Mouse (Mus musculus) liver, adult 2 months (tissue): Measurements from ENCODE around the gene Epn3. TPM values are rescaled to one million over a fixed set of nuclear protein-coding genes. Genes with fewer than 3 reads are reported as not detected.

Source experiments
- DNase-seq: peaks from one replicate; pipeline ENCODE4 v3.0.0-alpha.2; 2011; ENCODE audit warnings: low read depth, low spot score; ENCODE audit errors: extremely low read depth
- H3K27ac ChIP-seq: fragments of 200-500 bp; replicated peaks from 2 replicates; pipeline ENCODE4 v1.5.1; 2012; ENCODE audit warnings: low read depth, mild to moderate bottlenecking, control low read depth, inconsistent platforms, low read length; ENCODE audit not compliant: insufficient read depth
- H3K27me3 ChIP-seq: fragments of 200-500 bp; 2 replicates; pipeline ENCODE4 v1.6.1; 2012; ENCODE audit warnings: mild to moderate bottlenecking, moderate library complexity, low read length, inconsistent platforms; ENCODE audit not compliant: control insufficient read depth, insufficient read depth
- H3K36me3 ChIP-seq: fragments of 200-500 bp; 2 replicates; pipeline ENCODE4 v1.6.1; 2012; ENCODE audit warnings: low read length, inconsistent platforms; ENCODE audit not compliant: control insufficient read depth, insufficient read depth
- H3K4me1 ChIP-seq: fragments of 200-500 bp; 2 replicates; pipeline ENCODE4 v1.6.1; 2011; ENCODE audit warnings: low read length; ENCODE audit not compliant: control insufficient read depth, insufficient read depth
- H3K4me3 ChIP-seq: fragments of 200-500 bp; 2 replicates; pipeline ENCODE4 v1.5.1; 2011; ENCODE audit warnings: low read depth, mild to moderate bottlenecking, control low read depth, low read length, moderate library complexity; ENCODE audit not compliant: insufficient read depth
- H3K79me2 ChIP-seq: fragments of 200-500 bp; 2 replicates; pipeline ENCODE4 v1.6.1; 2012; ENCODE audit warnings: inconsistent platforms, mild to moderate bottlenecking, low read length, moderate library complexity; ENCODE audit not compliant: control insufficient read depth, insufficient read depth
- H3K9ac ChIP-seq: fragments of 200-500 bp; 2 replicates; pipeline ENCODE4 v1.6.1; 2012; ENCODE audit warnings: low read depth, mild to moderate bottlenecking, control low read depth, inconsistent platforms, low read length
- CTCF ChIP-seq: fragments of 200-500 bp; IDR thresholded peaks from 2 replicates; pipeline ENCODE4 v1.5.1; 2011; ENCODE audit warnings: low read depth, low read length, control low read depth
- POLR2A ChIP-seq: fragments of 200-500 bp; IDR thresholded peaks from 2 replicates; pipeline ENCODE4 v1.6.1; 2011; ENCODE audit warnings: low read length, control low read depth; ENCODE audit not compliant: insufficient read depth; ENCODE audit errors: extremely low read depth
- WGBS: fragments of 180-500 bp; shearing (Covaris S2); methylation state at CpG from one replicate; pipeline ENCODE4 v1.1.7; 2018; 5-methylcytosine and 5-hydroxymethylcytosine counted together
- polyA plus RNA-seq: library from polyadenylated mRNA; depleted of rRNA; stranded (reverse); fragments of >200 nt; gene quantifications from 2 replicates; pipeline ENCODE4 v1.2.3, GENCODE M21; 2012
- total RNA-seq: library from RNA; depleted of rRNA; stranded (reverse); fragments of >200 nt; gene quantifications from 2 replicates; pipeline ENCODE4 v1.2.3, GENCODE M21; 2014

Gene Epn3
- total and polyA plus RNA-seq, 2 experiments = 0.05 TPM; not detected in 1

GRCm38 (mm10) chr11:94491749-94492099, 8.1 kb downstream of the Epn3 start:
- no peaks in the 10 kb centered on the region for H3K79me2 ChIP-seq
- TF ChIP-seq POLR2A (no peak), CTCF (no peak)
- DNase-seq = no peak
- H3K9ac ChIP-seq = no peak overlapping the region
- peaks cover 6% of the 10 kb centered on the region; the same call in 1 of the 2 replicates for H3K27me3 ChIP-seq
- H3K4me3 ChIP-seq = no peak overlapping the region
- no peaks in the 10 kb centered on the region for H3K4me1 ChIP-seq
- H3K27ac ChIP-seq = no peak overlapping the region
- WGBS = 65% methylated on average over 7 of the region's 7 CpGs
- H3K36me3 ChIP-seq = no peaks in the 10 kb centered on the region

- no peaks in the 10 kb centered on the region for H3K4me1 ChIP-seq
- H3K9ac ChIP-seq = peak overlapping the region; percentile 42
- no peak overlapping the region for H3K27ac ChIP-seq
- DNase-seq = no peak
- no peaks in the 10 kb centered on the region for H3K79me2 ChIP-seq
- H3K27me3 ChIP-seq = peaks cover 6% of the 10 kb centered on the region; the same call in 1 of the 2 replicates
- H3K4me3 ChIP-seq = peak overlapping the region; percentile 39; the same call in 1 of the 2 replicates
- H3K36me3 ChIP-seq = no peaks in the 10 kb centered on the region
- WGBS = 7% methylated on average over 55 of the region's 55 CpGs
- no peak for TF ChIP-seq CTCF
- no peak for TF ChIP-seq POLR2A
These were observed 8.6 kb downstream of the Epn3 start for GRCm38 (mm10) chr11:94491035-94491748.

GRCm38 (mm10) chr11:94489745-94490144, 10.0 kb downstream of the Epn3 start:
- no peak overlapping the region for H3K4me3 ChIP-seq
- no peaks in the 10 kb centered on the region for H3K4me1 ChIP-seq
- no peak for DNase-seq
- no peaks in the 10 kb centered on the region for H3K79me2 ChIP-seq
- H3K36me3 ChIP-seq = no peaks in the 10 kb centered on the region
- H3K9ac ChIP-seq = no peak overlapping the region
- TF ChIP-seq POLR2A (no peak), CTCF (no peak)
- WGBS = 41% methylated on average over 4 of the region's 4 CpGs
- H3K27me3 ChIP-seq = peaks cover 6% of the 10 kb centered on the region; the same call in 1 of the 2 replicates
- H3K27ac ChIP-seq = no peak overlapping the region

DNA sequence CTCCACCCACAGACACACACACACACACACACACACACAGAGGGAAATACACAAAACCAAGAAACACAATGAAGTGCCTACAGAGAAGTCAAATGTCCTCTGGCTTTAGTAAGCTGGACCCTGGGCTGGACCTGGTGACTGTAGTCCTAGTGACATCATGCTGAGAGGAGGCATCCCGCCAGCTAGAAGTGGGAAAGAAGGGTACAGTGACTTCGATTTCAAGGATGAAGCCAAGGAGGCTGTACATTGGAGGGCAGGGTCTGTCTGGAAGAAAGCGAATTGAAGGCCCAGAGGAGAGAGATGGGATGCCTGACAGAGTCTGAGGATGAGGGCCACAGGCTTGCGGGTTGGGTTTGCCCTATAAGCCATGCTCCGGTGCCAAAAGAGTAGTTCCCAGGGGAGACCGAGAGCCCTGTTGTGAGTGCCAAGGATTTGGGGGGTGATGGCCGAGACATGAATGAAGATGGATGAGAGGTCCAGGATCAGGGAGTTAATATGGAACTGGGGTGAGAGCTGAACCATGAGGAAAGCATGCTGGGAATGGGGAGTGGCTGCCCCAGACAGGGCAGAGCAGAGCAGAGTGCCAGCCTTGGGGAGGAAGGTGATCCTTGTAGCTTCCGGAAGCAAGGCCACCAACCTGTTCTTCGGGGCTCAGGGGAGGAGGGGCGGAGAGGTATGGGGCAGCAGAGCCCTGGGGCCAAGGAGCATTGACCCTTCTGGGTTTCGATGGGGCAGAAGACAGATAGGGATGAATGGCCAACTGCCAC, 10.8 kb downstream of the Epn3 start:
- 89% methylated on average over 11 of the region's 11 CpGs for WGBS

GRCm38 (mm10) chr11:94486001-94486400, 13.8 kb downstream of the Epn3 start, which contains the start of gene Spata20:
Gene Spata20, minus strand, starts transcription at chr11:94486179.
- peak; percentile 97 for TF ChIP-seq CTCF
- TF ChIP-seq POLR2A = no peak
- no peak within 1 kb of the TSS for H3K4me3 ChIP-seq
- 0 out of 2 replicates have a peak, but pooled peaks cover 1% of the 10 kb centered on the region for H3K27me3 ChIP-seq
- H3K9ac ChIP-seq = no peak within 1 kb of the TSS
- H3K4me1 ChIP-seq = no peaks in the 10 kb centered on the region
- no peak within 1 kb of the TSS for H3K27ac ChIP-seq
- WGBS = 4% methylated on average over 24 of the region's 24 CpGs
- H3K36me3 ChIP-seq = no peaks in the 10 kb centered on the region
- no peaks in the 10 kb centered on the region for H3K79me2 ChIP-seq
- peak; percentile 24 for DNase-seq

More for the DNA sequence above, 10.8 kb downstream of the Epn3 start:
- Histone ChIP-seq H3K79me2 (no peaks in the 10 kb centered on the region), H3K9ac (no peak overlapping the region), H3K27me3 (peaks cover 6% of the 10 kb centered on the region; the same call in 1 of the 2 replicates), H3K4me3 (no peak overlapping the region), H3K27ac (no peak overlapping the region), H3K4me1 (no peaks in the 10 kb centered on the region), H3K36me3 (no peaks in the 10 kb centered on the region)
- TF ChIP-seq CTCF (no peak), POLR2A (no peak)
- DNase-seq = no peak
